Mouse (Mus musculus): ENCODE measurements around the gene Pdpr. TPM values are rescaled to one million over a fixed set of nuclear protein-coding genes. Genes with fewer than 3 reads are reported as not detected.
A peak's percentile ranks its signal among the peaks of the same experiment; 100 is the strongest.
"Not testable (repeated sequence)": the region's sequence is repeated elsewhere in the genome, so short reads cannot be mapped to it uniquely, and the experiment has no call there.

Pdpr gene
- total RNA-seq (2014; fragmentation: Nextera tagmentation) (11.4 and 12.2 TPM in 2 replicates), total RNA-seq (2017) (13.9 and 18.6 TPM in 2 replicates)

DNA sequence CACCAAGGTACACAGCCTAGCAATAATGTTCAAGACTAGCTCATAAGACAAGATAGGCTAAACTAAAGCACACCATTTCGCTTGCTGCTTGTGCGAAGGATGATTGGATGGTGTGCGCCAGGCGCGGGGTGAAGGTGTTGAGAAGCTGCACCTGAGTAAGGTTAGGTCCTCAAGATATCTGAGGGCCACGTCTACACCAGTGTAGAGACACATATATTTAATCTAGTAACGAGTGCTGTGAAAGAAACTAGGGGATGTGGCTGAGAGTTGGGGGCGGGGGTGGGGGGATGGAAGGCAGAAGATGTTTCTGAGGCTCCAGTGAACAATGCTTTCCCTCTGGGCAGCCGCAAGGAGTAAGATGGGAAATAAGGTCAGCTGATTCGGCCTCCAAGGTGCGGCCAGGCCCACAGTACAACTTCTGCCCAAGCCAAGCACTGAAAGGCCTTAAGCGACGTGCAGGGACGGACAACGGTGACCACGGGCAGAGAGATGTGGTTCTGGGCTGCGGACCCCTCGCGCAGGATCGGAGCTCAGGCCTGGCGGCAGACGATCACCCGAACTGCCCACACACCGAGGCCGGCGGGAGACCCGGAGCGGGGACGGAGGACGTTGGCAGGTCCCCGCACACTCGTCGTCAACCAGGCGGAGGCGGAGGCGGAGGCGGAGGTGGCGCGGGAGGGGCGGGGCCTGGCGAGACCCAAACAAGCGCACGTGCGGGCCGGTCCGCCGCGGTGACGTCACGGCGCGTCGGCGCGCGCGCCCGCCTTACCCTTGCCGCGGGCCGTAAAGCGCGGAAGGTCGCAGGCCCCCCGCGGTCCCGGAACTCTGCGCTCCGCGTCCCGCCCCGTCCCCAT is at the start of gene Pdpr:
Gene Pdpr, plus strand, starts transcription at position 766 of the 854 bp plus-strand sequence.
- ATAC-seq (replicated peaks; ENCODE audit: low FRiP score, low TSS enrichment, poor library complexity, severe bottlenecking) = peak; percentile 80

DNA sequence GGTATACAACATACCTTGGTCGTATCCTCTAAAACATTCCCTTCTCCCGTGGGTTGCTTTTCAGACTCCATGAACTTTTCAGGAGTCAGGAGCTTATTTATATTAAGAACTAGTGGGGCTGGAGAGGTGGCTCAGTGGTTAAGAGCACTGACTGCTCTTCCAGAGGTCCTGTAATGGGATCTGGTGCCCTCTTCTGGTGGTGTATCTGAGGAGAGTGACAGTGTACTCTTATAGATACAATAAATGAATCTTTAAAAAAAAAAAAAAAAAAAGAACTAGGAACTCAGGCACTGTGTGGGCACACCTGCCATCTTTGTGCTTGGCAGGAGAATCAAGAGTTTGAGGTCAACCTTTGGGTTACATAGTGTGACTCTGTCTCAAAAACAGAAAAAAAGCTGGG is 45.7 kb upstream of the Pdpr start:
- ATAC-seq (replicated peaks; ENCODE audit: low FRiP score, low TSS enrichment, poor library complexity, severe bottlenecking) = no peak

DNA sequence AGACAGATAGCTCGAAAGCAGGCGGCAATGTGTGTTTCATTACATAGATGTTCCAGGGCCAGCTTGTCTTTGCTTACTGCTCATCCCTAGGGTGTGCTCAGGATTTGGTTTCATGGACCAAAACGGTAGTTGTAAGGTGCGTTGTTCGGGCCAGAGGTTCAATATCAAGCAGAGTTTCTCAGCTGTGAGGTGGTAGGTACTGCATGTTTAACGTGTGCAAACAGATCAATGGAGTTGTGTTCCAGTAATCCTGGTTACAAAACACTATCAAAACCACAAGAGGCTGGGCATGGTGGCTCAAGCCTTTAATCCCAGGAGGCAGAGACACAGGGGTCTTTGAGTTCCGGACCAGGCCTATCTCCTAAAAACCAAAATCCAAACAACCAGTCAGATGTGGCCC is 45.3 kb upstream of the Pdpr start:
- no peak for ATAC-seq (replicated peaks; ENCODE audit: low FRiP score, low TSS enrichment, poor library complexity, severe bottlenecking)

DNA sequence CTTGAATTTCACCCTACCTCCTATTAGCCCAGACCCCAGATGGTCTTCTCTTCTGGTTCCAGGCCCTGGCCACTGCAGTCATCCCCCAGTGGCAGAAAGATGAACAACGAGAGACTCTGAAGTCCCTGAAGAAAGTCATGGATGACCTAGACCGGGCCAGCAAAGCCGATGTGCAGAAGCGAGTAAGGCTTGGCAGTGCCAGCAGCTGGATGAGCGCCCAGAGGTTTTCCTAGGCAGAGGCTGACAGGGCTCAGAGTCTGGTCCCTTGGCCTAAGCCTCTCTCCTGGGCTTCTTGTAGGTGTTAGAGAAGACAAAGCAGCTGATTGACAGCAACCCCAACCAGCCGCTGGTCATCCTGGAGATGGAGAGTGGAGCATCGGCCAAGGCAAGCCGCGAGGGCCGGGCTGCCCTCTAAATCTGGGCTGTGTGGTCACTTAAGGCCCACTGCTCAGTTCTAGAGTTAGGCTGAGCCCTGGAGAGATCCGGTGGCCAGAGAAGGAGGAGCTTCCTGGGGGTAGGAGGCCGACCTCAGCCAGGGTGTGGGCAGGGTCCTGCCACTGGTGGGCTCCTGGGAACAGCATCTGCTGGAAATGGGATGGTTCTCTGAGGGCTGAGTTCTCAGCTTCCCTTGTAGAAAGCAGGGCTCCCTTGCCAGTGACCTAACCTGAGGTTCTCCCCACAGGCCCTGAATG is 40.5 kb upstream of the Pdpr start:
- no peak for ATAC-seq (replicated peaks; ENCODE audit: low FRiP score, low TSS enrichment, poor library complexity, severe bottlenecking)

DNA sequence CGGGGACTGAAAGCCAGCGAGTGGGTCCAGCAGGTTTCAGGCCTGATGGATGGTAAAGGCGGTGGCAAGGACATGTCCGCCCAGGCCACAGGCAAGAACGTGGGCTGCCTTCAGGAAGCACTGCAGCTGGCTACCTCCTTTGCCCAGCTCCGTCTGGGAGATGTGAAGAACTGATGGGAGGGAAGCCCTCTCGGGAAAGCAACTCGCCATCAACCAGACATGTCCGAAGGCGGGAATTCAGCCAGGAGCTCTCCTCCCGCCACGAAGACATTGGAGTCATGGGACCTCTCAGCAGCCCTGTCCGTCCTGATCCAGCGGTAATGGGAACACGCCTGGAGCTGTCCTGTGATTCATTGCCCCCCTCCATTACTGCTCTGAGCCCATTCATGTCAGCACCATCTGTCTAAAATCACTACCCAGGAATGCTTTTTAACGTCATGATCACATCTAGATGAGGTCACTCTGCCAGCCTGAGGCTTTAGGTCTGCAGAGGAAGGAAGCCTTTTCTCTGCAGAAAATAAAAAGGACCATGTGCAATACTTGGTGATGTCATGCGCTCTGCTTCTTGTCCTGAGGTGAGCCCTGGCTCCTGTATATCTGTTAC is 39.3 kb upstream of the Pdpr start:
- ATAC-seq (replicated peaks; ENCODE audit: low FRiP score, low TSS enrichment, poor library complexity, severe bottlenecking) = no peak

DNA sequence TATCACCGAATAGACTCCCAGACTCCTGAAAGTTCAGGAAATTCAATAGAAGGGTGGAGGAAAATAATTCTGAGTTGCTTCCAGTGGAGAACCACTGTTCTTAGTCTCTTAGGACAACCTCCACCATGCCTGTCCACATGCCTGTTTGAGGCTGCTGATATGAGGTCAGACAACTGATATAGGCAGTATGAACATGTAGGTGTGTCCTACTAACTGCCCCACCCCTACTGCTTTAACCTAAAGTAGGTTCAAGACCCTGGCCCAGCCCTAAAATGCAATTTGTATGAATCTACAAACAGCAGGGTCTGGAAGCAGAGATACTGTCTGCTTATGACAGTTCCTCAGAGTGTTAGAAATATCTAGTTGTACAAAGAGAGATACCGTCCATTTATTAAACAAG is 38.8 kb upstream of the Pdpr start:
- ATAC-seq (replicated peaks; ENCODE audit: low FRiP score, low TSS enrichment, poor library complexity, severe bottlenecking) = peak; percentile 45

DNA sequence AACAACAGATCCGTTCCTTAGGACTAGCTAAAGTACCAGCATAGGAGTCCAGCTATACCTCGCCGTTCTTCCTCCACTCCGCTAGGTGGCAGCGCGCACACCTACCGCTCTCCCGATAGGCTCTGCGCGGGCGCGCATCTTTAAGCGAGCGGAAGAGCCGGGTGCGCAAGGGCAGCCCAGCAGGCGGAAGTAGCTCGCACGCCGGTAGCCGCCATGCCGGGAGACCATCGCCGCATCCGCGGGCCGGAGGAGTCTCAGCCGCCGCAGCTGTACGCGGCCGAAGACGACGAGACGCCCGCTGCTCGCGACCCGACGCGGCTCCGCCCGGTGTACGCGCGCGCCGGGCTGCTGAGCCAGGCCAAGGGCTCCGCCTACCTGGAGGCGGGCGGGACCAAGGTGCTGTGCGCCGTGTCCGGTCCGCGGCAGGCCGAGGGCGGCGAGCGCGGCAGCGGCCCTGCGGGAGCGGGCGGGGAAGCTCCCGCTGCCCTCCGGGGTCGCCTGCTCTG is 38.2 kb upstream of the Pdpr start, which contains the start of gene Exosc6:
Gene Exosc6, plus strand, starts transcription at position 182 of the 506 bp plus-strand sequence.
- ATAC-seq (replicated peaks; ENCODE audit: low FRiP score, low TSS enrichment, poor library complexity, severe bottlenecking) = peak; percentile 88

DNA sequence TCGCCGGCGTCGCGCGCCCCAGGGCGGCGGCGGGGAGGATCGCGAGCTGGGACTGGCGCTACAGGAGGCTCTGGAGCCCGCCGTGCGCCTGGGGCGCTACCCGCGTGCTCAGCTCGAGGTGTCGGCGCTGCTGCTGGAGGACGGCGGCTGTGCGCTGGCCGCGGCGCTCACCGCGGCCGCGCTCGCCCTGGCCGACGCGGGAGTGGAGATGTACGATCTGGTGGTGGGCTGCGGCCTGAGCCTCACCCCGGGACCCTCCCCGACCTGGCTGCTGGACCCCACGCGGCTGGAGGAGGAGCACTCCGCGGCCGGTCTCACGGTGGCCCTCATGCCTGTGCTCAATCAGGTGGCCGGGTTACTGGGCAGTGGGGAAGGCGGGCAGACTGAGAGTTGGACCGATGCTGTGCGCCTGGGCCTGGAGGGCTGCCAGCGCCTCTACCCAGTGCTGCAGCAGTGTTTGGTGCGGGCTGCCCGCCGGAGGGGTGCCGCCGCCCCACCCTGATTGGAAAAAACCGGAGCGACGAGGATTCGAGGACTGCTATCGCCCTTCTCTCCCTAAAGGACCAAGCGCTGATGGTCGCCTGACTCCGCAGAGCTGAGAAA is 37.6 kb upstream of the Pdpr start:
- peak; percentile 19 for ATAC-seq (replicated peaks; ENCODE audit: low FRiP score, low TSS enrichment, poor library complexity, severe bottlenecking)

DNA sequence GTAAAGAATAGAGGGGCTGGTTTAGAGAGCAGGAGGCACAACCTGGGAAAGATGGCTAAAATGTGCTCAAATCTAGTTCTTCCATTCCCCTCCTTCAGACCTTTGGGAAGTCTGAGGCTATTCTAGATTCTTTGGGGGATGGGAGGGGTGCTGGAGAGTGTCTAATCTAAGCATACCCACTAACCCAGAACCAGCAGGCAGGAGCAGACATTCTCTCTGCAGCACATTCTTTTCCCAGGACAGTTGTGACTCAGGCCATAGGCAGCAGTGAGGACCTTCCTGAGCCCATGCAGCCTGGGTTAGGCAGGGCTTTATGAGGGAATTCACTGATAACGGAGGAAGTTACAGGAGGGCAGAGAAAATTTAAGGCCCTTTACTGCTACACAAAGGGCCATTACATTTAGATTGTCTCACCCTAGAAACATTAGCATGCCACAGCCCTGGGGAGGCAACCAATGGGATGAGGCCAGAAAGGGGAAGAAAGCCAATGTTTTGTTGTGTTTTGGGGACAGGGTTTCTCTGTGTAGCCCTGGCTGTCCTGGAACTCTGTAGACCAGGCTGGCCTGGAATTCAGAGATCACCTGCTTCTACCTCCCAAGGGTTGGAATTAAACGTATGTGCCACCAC is 35.4 kb upstream of the Pdpr start:
- ATAC-seq (replicated peaks; ENCODE audit: low FRiP score, low TSS enrichment, poor library complexity, severe bottlenecking) = no peak

DNA sequence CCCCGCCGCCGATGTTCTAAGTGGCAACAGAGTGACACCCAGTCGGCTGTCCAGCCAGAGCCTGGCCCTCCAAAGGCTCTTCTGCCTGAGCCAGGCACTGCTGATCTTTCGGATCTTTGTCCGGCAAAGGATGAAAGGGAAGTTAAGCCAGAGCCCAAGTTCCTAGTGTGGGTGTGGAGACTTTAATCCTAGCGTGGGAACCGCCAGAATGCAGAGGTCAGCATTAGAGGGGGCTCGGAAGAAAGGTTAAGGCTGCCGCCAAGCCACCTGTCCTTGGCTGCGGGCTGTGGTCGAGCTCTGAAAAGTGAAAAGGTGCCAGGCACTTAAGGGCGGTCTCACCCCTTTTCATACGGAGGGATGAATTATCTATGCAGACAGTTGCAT is 32.8 kb upstream of the Pdpr start:
- peak; percentile 27 for ATAC-seq (replicated peaks; ENCODE audit: low FRiP score, low TSS enrichment, poor library complexity, severe bottlenecking)

DNA sequence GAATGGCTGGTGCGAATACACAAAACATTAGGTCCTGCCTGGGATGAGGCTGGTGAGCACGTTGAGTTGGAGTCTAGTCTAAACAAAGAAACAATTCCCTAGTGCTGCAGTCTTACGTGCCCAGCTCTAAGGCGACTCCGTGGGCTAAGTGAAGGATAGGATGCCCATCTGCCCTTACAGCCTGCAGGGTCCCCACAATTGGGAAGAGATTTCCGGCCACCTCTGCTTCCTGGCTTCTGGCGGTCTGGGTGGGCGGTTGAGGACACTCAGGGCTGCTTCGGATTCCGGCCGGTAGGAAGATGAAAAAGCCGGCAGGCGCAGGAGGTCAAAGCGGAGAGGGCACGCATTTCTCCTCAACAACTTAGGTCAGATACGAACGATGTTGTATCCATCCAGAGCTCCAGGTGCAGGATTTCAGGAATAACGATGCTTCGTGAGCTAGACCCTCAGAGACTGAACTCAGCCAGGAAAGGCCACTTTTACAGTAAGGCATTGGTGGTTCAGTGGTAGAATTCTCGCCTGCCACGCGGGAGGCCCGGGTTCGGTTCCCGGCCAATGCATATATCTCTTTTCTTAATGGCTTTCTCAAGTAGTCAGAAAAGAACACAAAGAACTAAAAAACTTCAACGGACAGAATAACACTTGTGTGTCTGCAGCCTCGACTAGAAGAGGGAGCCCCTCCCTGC is 32.2 kb upstream of the Pdpr start:
- peak; percentile 64 for ATAC-seq (replicated peaks; ENCODE audit: low FRiP score, low TSS enrichment, poor library complexity, severe bottlenecking)

DNA sequence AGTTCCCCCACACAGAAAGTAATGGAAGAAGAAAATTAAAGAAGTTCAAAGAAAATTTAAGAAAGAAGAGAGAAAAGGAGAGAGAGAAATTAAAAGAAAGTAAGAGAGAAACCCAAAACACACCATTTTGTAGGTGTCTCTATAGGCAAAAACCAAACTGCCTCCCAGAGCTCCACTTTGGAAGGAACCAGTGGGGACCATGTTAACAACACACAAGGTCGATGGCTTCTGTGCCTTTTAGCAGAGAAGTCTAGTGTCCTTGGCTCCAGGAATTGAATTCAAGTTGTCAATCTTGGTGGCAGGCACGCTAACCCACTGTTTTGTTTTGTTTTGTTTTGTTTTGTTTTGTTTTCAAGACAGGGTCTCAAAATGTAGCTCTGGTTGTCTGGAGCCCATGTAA is 31.5 kb upstream of the Pdpr start:
- no peak for ATAC-seq (replicated peaks; ENCODE audit: low FRiP score, low TSS enrichment, poor library complexity, severe bottlenecking)

DNA sequence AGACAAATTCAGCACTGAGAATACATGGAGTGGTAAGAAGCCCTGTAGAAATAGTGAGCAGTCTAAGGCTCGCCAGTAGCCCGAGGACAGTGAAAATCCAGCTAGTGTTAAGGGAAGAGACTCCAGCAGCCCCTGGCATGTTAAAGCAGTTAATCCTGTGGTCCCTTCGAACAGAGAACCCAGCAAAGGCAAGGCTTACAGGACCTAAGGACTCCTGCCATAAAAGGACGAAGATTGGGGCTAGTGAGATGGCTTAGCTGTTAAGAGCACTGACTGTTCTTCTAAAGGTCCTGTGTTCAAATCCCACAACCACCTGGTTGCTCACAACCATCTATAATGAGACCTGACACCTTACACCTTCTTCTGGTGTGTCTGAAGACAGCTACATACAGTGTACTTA is 28.1 kb upstream of the Pdpr start:
- no peak for ATAC-seq (replicated peaks; ENCODE audit: low FRiP score, low TSS enrichment, poor library complexity, severe bottlenecking)

DNA sequence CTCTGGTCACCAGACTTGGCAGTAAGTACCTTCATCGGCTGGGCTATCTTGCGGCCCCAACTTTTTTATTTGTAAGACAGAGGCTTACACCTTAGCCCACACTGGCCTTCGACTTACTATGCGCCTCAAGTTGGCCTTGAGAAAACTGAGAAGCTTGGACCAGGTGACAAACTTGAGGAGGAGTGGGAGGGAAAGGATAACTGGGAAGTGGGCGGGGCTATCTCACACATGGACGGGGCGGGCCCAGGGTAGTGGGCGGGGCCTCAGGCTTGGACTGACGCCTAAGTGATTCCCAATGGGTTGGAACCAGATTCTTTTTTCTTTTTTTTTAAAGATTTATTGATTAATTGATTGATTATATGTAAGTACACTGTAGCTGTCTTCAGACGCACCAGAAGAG is 27.0 kb upstream of the Pdpr start:
- ATAC-seq (replicated peaks; ENCODE audit: low FRiP score, low TSS enrichment, poor library complexity, severe bottlenecking) = no peak

DNA sequence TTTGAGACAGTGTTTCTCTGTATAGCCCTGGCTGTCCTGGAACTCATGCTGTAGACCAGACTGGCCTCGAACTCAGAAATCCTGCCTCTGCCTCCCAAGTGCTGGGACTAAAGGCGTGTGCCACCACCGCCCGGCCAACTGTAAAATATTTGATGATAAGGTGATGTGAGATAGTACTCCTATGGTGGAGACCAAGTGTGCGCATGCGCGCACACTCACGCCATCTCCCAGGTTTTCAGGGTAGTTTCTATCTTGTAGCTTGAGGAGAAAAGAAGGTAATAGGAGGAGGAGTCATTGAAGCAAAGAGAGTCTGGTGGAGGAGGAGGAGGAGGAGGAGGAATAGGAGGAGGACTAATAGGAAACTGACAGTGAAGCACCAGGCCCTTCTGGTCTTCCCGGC is 25.8 kb upstream of the Pdpr start:
- ATAC-seq (replicated peaks; ENCODE audit: low FRiP score, low TSS enrichment, poor library complexity, severe bottlenecking) = not testable (repeated sequence)

DNA sequence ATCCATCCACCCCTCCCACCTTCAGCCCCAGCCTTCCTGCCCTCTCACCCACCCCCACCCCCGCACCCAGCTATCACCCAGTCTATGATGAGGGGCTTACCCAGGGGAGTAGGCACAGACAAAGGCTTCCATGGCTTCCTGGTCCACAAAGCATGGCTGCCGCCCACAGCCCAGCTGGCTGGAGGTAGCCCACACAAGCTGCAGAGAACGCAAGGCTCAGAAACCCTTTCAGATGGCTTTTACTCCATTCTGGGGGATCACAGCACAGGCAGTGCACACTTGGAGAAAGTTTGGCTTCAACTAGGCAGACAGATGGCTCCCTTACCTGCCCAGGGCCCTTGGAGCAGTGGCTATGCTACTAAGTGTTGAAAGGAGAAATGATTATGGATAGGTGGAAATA is 18.5 kb upstream of the Pdpr start:
- ATAC-seq (replicated peaks; ENCODE audit: low FRiP score, low TSS enrichment, poor library complexity, severe bottlenecking) = no peak

DNA sequence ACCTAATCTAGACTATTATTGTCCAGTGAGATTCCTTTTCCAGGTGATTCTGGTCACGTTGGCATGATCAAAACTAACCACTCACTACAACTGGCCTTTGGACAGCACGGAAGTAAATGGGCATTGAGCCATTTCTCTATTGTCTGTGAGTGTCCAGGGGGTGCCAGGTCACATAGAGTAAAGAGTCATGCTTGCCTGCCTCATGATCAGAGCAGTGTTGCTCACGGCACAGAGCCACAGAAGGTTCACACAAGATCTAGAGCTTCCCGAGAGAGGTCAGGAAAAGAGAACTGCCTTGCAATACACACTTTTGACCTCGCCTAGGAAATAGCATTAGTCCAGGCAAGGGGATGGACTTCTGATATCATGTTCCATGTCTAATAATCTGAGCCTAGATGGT is 15.0 kb upstream of the Pdpr start:
- ATAC-seq (replicated peaks; ENCODE audit: low FRiP score, low TSS enrichment, poor library complexity, severe bottlenecking) = no peak

DNA sequence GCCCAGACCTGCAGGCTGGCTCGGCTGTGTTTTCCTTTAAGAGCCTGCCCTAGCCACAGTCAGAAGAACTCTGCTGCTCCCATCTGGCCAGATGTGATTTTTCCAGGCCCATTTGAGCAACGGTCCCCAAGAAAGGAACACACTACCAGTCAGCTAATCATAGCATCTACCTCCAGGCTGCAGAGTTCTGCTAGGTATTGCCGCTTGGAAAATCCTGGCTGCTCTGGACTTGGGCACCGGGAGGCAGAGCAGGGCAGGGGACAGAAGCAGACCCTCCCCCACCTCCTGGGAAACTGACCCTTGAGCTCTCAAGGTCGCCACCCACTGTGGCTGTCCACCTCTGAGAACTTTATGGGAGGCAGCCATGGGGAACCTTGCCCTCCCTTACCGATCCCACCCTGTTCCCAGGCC is 14.6 kb upstream of the Pdpr start:
- no peak; the same call in 1 of the 2 replicates for ATAC-seq (replicated peaks; ENCODE audit: low FRiP score, low TSS enrichment, poor library complexity, severe bottlenecking)

All from megakaryocyte-erythroid progenitor cell, adult 5-6 weeks (primary cell).